Mouse (Mus musculus) MN1 (cell line): ENCODE data around the gene Cdc42se2.
A peak's percentile ranks its signal among the peaks of the same experiment; 100 is the strongest.

Source experiments
- DNase-seq: peaks from one replicate; pipeline ENCODE4 v3.0.0-alpha.2; 2016; ENCODE audit warnings: low spot score

Cdc42se2 gene

GRCm38 (mm10) chr11:54793173-54793572, 5.7 kb upstream of the Cdc42se2 start:
- DNase-seq = no peak

GRCm38 (mm10) chr11:54791458-54791857, 4.0 kb upstream of the Cdc42se2 start:
- DNase-seq = no peak

- peak; percentile 79 for DNase-seq
Measured at GRCm38 (mm10) chr11:54786858-54787487, 502 bp downstream of the Cdc42se2 start.

- DNase-seq = no peak
Measured at GRCm38 (mm10) chr11:54785566-54785965, 1.9 kb downstream of the Cdc42se2 start.

DNA sequence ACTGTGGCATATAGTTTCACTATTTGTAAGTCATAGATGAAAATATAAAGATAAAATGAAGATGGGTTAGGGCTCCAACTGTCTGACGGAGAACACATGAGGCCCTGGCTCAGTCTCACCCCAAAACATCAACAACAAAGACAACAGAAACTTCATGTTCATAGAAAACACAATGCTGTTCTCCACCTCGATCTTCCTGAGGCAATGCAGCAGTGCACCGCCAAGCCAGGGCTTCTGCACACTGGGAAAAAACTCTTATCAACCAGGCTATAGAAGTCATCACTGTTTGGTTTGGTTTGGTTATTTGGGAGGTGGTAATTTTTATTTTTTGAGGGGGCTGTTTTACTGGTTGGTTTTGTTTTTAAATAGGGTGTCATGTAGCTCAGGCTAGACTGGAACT, 3.0 kb downstream of the Cdc42se2 start:
- no peak for DNase-seq

DNA sequence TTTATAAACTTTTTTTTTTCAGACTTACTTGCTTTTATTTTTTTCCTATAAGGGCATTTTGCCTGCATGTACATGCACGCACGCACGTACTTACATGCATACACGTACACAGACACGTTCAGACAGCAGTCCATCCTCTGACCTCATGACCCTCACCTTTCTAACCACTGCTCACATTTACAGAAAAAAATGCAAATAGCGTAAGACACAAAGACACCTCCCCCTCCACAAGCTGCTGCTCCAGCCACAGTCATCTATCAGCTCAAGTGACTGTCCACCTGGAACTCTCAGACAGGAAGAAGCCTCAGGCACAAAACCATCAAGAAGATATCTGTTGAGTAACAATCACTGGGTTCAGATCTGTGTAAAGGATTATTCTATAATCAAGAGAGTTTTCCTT, 5.2 kb downstream of the Cdc42se2 start:
- DNase-seq = no peak

GRCm38 (mm10) chr11:54779946-54780345, 7.5 kb downstream of the Cdc42se2 start:
- DNase-seq = no peak

- peak; percentile 20 for DNase-seq
Measured at GRCm38 (mm10) chr11:54778131-54778844, 9.2 kb downstream of the Cdc42se2 start.

GRCm38 (mm10) chr11:54777387-54778130, 9.9 kb downstream of the Cdc42se2 start:
- no peak for DNase-seq

GRCm38 (mm10) chr11:54776735-54777333, 10.6 kb downstream of the Cdc42se2 start:
- DNase-seq = no peak

GRCm38 (mm10) chr11:54776367-54776701, 11.1 kb downstream of the Cdc42se2 start:
- DNase-seq = no peak

DNA sequence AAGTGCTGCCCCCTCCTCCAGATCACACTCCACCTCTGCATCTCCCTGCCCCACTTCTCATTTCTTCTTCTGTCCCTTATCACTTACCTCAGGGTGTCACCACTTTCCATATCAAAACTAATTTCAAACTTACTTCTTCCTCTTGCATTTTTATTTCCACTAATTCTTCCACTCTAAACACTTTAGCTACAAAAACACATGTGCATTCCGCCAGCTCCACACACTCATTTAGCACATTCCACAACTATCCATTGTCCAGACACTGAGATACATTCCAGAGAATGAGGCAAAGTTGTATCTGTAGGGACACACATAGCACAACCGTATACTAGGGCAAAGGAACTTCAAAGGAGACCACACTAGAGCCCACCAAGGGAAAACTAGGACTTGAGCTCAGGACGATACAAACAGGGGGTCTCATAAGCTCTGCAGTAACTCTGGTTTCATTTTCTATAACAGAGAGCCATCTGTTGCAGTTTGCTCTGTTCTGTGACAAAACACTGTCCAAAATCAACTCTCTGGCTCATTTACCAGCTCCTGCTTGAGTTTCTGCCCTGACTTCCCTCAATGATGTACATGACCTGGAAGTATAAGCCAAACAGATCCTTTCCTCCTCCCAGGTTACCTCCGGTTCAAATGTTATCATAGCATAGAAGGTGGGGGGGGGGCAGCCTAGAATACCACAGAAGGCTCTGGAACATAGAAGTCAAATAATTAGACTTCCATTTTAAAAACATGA, 11.7 kb downstream of the Cdc42se2 start:
- DNase-seq = no peak

- DNase-seq = no peak
Measured at GRCm38 (mm10) chr11:54774282-54775078, 13.0 kb downstream of the Cdc42se2 start.

- DNase-seq = no peak
Measured at GRCm38 (mm10) chr11:54771549-54771948, 15.9 kb downstream of the Cdc42se2 start.

DNA sequence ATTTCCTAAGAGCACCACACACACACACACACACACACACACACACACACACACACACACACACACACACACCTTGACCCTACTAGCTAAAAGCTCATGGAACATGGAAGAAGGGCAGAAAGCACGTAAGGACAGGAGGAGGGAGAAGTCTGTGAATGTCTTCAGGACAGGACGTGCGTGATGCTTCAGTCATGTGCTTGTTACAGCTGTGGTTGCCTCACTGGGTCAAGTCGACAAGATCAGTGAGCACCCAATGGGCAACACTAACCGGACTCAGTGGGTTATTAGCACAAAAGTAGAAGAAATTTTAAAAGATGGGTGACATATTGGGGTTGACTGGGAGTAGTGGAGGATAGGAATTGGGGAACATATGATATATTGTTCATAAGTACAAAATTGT, 17.6 kb downstream of the Cdc42se2 start:
- DNase-seq = no peak

DNA sequence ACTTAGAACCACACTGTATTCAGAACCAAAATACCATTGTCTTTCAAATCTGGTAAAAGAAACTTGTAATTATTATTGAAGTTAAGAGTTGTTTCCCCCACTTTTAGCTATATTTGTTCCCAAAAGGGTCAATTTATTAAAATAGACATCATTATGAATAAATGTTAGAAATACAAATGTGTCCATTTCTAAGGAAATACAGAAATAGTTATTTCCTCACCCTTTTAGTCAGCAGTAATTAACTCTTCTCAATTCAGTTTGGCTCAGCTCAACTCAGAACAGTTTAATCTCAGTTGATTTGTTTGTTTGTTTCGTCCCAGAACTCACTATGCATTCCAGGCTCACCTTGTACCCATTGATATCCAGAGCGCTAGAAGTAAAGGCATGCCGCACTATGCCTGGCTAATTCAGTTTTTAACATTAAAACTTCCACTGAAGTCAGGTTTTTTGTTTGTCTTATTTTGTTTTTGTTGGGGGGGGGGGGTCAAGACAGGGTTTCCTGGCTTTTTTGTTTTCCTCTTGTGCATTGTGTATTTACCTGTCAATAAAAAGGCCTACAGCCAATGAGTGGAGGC, 19.3 kb downstream of the Cdc42se2 start:
- no peak for DNase-seq

GRCm38 (mm10) chr11:54764759-54765158, 22.7 kb downstream of the Cdc42se2 start:
- DNase-seq = no peak

- no peak for DNase-seq
Measured at GRCm38 (mm10) chr11:54764026-54764425, 23.4 kb downstream of the Cdc42se2 start.

- DNase-seq = no peak
Measured at GRCm38 (mm10) chr11:54762735-54763134, 24.7 kb downstream of the Cdc42se2 start.

GRCm38 (mm10) chr11:54757993-54758392, 29.5 kb downstream of the Cdc42se2 start:
- DNase-seq = no peak

DNA sequence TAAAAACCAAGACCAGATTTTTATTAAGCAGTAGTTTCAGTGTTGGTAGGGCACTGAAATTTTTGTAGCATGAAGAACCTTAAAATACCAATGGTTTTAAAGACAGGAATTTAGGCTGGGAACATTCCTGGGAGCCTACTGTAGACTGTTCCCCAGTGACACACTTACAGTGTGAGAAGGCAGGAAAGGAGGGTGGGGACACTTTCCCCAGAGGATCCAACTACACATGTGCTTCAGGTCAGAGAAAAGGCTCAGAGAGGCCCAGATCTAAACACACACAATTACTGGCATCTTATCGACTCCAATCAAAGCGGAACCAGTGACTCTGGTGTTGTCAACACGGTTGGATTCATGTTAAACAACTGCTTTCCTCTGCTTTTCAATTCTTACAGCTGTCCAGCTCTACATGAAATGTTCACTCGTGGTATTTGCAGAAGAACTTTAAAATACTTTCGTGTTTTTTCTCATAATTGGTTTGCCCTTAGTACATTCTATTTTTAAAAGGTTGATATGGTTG, 32.3 kb downstream of the Cdc42se2 start:
- no peak for DNase-seq
